Mouse (Mus musculus) limb, embryonic 15.5 days (tissue): ENCODE measurements at regions not wholly inside any gene's neighbourhood (a gene's known extent, or its start where the extent isn't known, plus 50 kb on each side); places are given as distances from the start of the nearest gene placed in this dataset.

ENCODE experiments used
- ATAC-seq: fragments of 200-750 bp; cut with Nextera tagmentation; 2 replicates; pipeline ENCODE4 v1.8.0; 2017; ENCODE audit warnings: low read depth, moderate TSS enrichment; ENCODE audit not compliant: insufficient number of reproducible peaks, low FRiP score, low TSS enrichment
- H3K27ac ChIP-seq: fragments of 300-500 bp; sonication (generic); 2 replicates; pipeline ENCODE4 v1.5.1; 2015; ENCODE audit warnings: moderate library complexity, mild to moderate bottlenecking, inconsistent platforms
- H3K27me3 ChIP-seq: fragments of 300-500 bp; sonication (generic); 2 replicates; pipeline ENCODE4 v1.6.1; 2015; ENCODE audit warnings: inconsistent platforms
- H3K36me3 ChIP-seq: fragments of 300-500 bp; sonication (generic); 2 replicates; pipeline ENCODE4 v1.6.1; 2015; ENCODE audit warnings: inconsistent platforms
- H3K4me1 ChIP-seq: fragments of 300-500 bp; sonication (generic); 2 replicates; pipeline ENCODE4 v1.6.1; 2015; ENCODE audit warnings: inconsistent platforms
- H3K4me2 ChIP-seq: fragments of 300-500 bp; sonication (generic); 2 replicates; pipeline ENCODE4 v1.6.1; 2015; ENCODE audit warnings: mild to moderate bottlenecking, inconsistent platforms
- H3K4me3 ChIP-seq: fragments of 300-500 bp; sonication (generic); 2 replicates; pipeline ENCODE4 v1.5.1; 2015; ENCODE audit warnings: mild to moderate bottlenecking, inconsistent platforms
- H3K9ac ChIP-seq: fragments of 300-500 bp; sonication (generic); 2 replicates; pipeline ENCODE4 v1.6.1; 2015; ENCODE audit warnings: inconsistent platforms
- H3K9me3 ChIP-seq: fragments of 300-500 bp; sonication (generic); 2 replicates; pipeline ENCODE4 v1.6.1; 2016; ENCODE audit warnings: inconsistent platforms
- WGBS: fragments of 180-500 bp; shearing (Covaris S2); methylation state at CpG from one replicate; pipeline ENCODE4 v1.1.7; 2015; 5-methylcytosine and 5-hydroxymethylcytosine counted together

DNA sequence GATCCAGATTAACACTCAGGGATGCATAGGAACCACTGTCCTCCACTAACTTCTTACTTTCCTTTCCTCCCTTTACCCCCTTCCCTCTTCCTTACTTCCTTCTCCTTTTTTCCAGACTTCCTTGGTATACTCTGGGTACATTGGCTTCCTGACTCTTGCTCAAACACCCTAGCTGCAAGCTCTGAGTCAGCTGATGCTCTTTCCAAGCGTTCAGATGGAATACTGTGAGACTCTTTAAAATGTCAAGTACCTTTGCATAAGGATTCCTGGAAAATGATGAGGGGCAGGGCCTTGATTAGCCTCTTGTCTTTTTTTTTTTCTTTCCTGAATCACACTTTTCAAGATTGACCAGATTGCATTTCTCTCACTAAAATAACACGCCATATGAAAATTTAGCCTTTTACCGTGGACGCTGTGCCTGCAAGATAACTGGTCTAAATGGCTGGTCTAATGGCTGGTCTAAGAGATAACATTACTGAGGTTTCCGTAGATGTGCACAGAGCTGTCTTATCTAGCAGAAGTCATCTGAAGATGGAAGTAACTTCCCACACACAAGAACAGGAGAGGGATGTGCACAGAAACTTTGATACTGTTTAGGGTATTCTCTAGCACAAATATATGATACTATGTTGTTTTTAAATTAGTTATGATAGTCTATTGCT is 404.9 kb downstream of the Rprm start:
- ATAC-seq: no peak
- no peak overlapping the region for H3K4me3 ChIP-seq
- H3K4me1 ChIP-seq: no peaks in the 10 kb centered on the region
- no peaks in the 10 kb centered on the region for H3K36me3 ChIP-seq
- no peak overlapping the region for H3K4me2 ChIP-seq
- H3K9ac ChIP-seq: no peak overlapping the region
- no peaks in the 10 kb centered on the region for H3K9me3 ChIP-seq
- H3K27me3 ChIP-seq: no peaks in the 10 kb centered on the region
- no peak overlapping the region for H3K27ac ChIP-seq
- WGBS: 88% methylated on average over 5 of the region's 5 CpGs

DNA sequence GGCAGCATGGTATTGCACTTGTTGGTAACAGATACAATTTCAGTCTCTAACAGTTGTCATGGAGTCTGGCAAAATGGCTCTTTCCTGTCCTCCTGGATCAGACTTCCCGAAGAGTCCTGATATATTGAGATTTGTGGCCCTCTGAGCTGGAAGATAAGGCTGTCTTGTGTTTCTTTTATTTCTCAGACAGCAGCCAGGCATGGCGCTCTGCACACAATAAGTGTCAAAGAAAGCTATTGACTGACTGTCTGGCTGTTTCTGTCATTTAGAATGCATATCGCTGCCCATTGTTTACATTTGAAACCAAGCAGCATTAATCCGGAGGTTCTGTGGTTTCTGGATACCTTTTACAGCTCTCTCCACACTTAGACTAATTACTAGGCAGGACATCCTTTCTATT is 402.8 kb downstream of the Rprm start:
- no peak overlapping the region for H3K9ac ChIP-seq
- WGBS: 64% methylated on average over 4 of the region's 4 CpGs

DNA sequence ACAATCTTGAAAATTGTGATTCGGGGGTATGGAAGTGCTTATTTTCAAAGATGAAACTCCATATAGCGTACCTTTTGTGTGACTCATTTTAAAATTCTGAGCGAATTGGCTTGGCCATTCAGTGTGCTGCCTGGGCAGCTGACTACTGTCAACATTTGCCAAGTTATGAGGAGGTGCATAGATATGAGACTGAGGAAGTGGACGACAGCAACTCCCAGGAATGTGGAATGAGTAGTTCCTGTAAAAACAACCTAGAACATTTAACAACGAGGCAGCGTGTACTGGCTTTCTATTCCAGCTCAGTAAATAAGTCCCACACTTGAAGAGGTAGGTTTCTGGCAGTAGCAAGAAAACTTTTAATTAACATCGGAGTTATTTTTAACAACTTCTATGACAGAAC is 398.1 kb downstream of the Rprm start:
- H3K4me3 ChIP-seq: no peak overlapping the region
- H3K4me2 ChIP-seq: no peak overlapping the region
- 70% methylated on average over 7 of the region's 7 CpGs for WGBS
- H3K9ac ChIP-seq: no peak overlapping the region
- no peaks in the 10 kb centered on the region for H3K9me3 ChIP-seq
- no peaks in the 10 kb centered on the region for H3K27me3 ChIP-seq
- no peak for ATAC-seq
- no peaks in the 10 kb centered on the region for H3K36me3 ChIP-seq
- H3K27ac ChIP-seq: no peak overlapping the region
- no peaks in the 10 kb centered on the region for H3K4me1 ChIP-seq

More for the DNA sequence above, 402.8 kb downstream of the Rprm start:
- no peaks in the 10 kb centered on the region for H3K36me3 ChIP-seq
- no peaks in the 10 kb centered on the region for H3K27me3 ChIP-seq
- H3K9me3 ChIP-seq: no peaks in the 10 kb centered on the region
- ATAC-seq: no peak
- no peak overlapping the region for H3K4me2 ChIP-seq
- no peak overlapping the region for H3K4me3 ChIP-seq
- no peaks in the 10 kb centered on the region for H3K4me1 ChIP-seq
- H3K27ac ChIP-seq: no peak overlapping the region

DNA sequence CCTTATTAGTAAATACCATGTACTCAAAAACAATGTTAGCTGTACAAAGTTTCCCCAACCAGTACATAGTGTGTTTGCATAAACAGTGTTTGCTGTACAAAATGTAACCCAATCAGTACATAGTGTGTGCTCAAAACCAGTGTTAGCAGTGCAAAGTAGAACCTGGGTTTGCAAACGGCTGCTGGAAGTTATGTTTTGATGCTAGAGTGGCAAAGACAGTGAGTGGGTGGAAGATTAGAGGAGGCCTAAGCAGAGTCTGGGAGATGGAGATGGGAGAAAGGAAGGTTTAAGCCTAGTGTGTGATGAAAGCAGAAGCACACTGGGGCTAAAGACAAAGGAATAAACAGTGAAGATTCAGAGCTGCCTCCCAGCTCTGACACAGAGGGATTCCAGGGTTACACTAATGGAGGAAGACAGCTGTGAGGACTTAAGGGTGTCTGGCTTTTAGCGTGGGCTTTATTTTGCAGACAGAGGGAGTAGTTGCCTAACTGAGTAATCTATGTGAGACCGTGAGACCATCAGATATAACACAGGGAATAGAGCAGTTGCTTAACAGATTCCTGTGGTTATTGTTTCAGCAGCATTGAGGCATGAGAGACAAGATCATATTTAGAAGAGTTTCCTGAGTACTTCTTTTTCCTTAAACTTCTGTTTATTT is 396.0 kb downstream of the Rprm start:
- H3K4me1 ChIP-seq: no peaks in the 10 kb centered on the region
- no peak overlapping the region for H3K9ac ChIP-seq
- 0 out of 2 replicates have a peak overlapping the region, but pooled peaks have one; percentile 4 for H3K27ac ChIP-seq
- H3K27me3 ChIP-seq: no peaks in the 10 kb centered on the region
- H3K9me3 ChIP-seq: no peaks in the 10 kb centered on the region
- WGBS: 29% methylated on average over 3 of the region's 3 CpGs
- H3K4me2 ChIP-seq: no peak overlapping the region
- H3K4me3 ChIP-seq: no peak overlapping the region
- no peak for ATAC-seq
- no peaks in the 10 kb centered on the region for H3K36me3 ChIP-seq

DNA sequence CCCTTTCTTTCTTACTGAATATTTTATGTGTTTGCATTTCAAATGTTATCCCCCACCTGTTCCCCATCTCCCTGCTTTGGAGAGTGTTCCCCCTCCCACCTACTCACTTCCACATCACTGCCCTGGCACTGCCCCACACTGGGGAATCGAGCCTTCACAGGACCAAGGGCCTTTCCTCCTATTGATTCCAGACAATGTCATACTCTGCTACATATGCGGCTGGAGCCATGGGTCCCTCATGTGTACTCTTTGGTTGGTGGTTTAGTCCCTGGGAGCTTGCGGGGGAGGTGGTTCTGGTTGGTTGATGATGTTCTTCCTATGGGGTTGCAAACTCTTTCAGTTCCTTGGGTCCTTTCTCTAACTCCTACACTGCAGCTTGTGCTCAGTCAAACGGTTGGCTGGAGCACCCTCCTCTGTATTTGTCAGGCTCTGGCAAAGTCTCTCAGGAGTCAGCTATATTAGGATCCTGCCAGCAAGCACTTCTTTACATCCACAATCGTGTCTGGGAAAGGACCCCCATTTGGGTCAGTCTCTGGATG is 393.7 kb downstream of the Rprm start:
- H3K9ac ChIP-seq: no peak overlapping the region
- no peak overlapping the region for H3K27ac ChIP-seq
- no peaks in the 10 kb centered on the region for H3K4me1 ChIP-seq
- H3K27me3 ChIP-seq: no peaks in the 10 kb centered on the region
- no peak for ATAC-seq
- 77% methylated on average over 5 of the region's 5 CpGs for WGBS
- H3K9me3 ChIP-seq: no peaks in the 10 kb centered on the region
- H3K4me2 ChIP-seq: no peak overlapping the region
- no peaks in the 10 kb centered on the region for H3K36me3 ChIP-seq
- H3K4me3 ChIP-seq: no peak overlapping the region

DNA sequence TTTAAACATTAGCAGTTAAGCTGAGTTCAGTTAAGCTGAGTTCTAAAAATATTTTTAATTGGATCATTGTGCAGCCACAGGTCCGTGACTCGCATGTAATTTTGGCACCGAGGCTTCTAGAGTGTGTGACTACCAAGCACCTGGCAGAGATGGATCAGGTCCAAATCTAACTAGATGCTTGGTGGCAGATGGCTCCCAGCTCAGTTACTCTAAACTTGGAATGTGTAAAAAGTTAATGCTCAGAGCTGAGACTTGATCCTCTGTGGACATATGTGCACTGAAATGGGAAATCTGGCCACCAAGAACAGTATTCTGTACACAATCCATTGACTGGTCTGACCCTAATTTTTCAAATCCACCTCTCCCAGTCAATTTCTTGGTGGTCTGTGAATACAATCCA is 374.1 kb downstream of the Rprm start:
- Histone ChIP-seq H3K36me3 (no peaks in the 10 kb centered on the region), H3K27ac (no peak overlapping the region), H3K9ac (no peak overlapping the region), H3K4me2 (no peak overlapping the region), H3K4me3 (no peak overlapping the region), H3K9me3 (no peaks in the 10 kb centered on the region), H3K27me3 (no peaks in the 10 kb centered on the region), H3K4me1 (no peaks in the 10 kb centered on the region)
- WGBS: 37% methylated on average over 3 of the region's 3 CpGs
- no peak for ATAC-seq

DNA sequence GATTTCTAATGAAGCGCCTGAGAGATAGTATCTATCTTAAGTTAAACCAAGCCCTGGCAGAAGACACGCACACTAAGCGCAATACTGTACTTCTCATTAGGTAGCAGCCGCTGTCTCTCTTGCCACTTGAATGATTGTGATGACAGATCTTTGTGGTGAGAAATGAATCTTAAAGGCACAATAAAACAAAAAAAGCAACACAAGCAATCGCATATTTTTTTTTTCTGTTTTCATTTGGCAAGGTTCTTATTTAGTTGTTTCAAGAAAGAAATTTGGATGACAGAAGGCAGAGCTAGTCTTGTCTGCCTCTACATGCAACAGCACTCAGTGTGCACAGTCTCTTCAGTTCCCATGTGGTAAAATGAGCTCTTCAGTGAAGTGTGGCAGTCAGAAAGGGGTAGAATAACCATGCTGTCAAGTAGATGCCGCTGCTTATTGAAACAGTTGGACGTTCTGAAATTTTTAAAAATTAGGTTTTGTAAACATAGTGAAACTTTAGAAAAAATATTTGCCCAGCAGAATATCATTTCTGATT is 372.2 kb downstream of the Rprm start:
- Histone ChIP-seq H3K4me2 (no peak overlapping the region), H3K9ac (no peak overlapping the region), H3K27me3 (no peaks in the 10 kb centered on the region), H3K9me3 (no peaks in the 10 kb centered on the region), H3K4me1 (no peaks in the 10 kb centered on the region), H3K27ac (no peak overlapping the region), H3K36me3 (no peaks in the 10 kb centered on the region), H3K4me3 (no peak overlapping the region)
- ATAC-seq: no peak
- 83% methylated on average over 7 of the region's 7 CpGs for WGBS

DNA sequence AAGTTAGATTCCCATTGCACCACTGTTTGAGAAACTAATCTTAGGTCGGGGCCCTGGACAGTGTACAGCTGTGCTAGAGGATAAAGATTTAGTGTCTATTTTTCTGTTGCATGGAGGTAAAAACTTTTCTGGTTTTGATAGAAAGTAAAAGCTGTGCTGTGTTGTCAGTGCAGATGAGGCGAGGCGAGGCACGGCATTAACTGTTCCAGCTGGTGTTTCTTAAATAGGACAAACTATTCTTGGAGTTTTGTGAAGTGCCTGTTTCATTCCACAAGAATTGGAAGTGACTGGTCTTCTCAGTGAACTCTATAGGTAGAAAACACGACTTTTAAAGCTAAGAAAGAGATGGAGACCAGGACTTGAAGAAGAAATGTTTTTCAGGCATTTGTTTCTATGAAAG is 370.3 kb downstream of the Rprm start:
- H3K36me3 ChIP-seq: no peaks in the 10 kb centered on the region
- no peak overlapping the region for H3K27ac ChIP-seq
- WGBS: 59% methylated on average over 5 of the region's 5 CpGs
- H3K9me3 ChIP-seq: no peaks in the 10 kb centered on the region
- no peaks in the 10 kb centered on the region for H3K27me3 ChIP-seq
- no peak for ATAC-seq
- no peak overlapping the region for H3K9ac ChIP-seq
- no peak overlapping the region for H3K4me2 ChIP-seq
- H3K4me3 ChIP-seq: no peak overlapping the region
- no peaks in the 10 kb centered on the region for H3K4me1 ChIP-seq

DNA sequence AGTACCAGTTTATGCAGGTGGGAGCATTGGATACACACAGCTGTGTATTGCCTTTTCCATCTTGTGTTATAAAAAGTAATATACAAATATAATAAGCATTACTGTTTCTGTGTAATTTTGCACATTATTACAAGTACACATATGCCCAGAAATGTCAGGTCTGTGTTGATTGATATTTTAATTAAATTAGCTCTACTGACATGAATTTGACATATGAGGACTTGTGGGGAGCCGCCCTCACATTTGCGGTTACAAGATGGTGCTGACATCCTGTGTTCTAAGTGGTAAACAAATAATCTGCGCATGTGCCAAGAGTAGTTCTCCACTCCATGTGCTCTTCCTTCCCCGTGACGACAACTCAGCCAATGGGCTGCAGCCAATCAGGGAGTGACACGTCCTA is 362.1 kb downstream of the Rprm start:
- no peak overlapping the region for H3K9ac ChIP-seq
- 89% methylated on average over 6 of the region's 6 CpGs for WGBS
- H3K36me3 ChIP-seq: no peaks in the 10 kb centered on the region
- no peaks in the 10 kb centered on the region for H3K27me3 ChIP-seq
- no peaks in the 10 kb centered on the region for H3K9me3 ChIP-seq
- H3K27ac ChIP-seq: no peak overlapping the region
- no peak overlapping the region for H3K4me2 ChIP-seq
- no peak for ATAC-seq
- H3K4me3 ChIP-seq: no peak overlapping the region
- no peaks in the 10 kb centered on the region for H3K4me1 ChIP-seq

DNA sequence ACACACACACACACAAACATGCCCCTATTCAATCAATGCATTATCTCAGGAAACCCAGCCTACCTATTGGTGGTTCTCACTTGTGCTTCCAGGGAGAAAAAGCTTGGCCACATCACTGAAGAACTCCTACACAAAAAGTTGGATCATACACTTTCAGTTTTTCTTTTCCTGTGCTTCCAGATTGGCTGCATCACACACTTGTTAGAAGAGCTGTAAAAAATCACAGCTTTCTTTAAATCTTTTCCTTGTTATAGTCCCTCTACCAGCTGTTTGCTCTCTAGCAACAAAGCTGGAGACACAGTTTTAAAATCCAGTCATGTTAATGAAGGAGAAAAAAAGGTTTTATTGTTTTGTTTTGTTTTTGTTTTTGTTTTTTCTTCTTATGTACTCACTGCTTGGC is 356.7 kb downstream of the Rprm start:
- Histone ChIP-seq H3K27ac (no peak overlapping the region), H3K9me3 (no peaks in the 10 kb centered on the region), H3K27me3 (no peaks in the 10 kb centered on the region), H3K4me2 (no peak overlapping the region), H3K9ac (no peak overlapping the region), H3K4me1 (no peaks in the 10 kb centered on the region), H3K4me3 (no peak overlapping the region), H3K36me3 (no peaks in the 10 kb centered on the region)
- ATAC-seq: no peak

DNA sequence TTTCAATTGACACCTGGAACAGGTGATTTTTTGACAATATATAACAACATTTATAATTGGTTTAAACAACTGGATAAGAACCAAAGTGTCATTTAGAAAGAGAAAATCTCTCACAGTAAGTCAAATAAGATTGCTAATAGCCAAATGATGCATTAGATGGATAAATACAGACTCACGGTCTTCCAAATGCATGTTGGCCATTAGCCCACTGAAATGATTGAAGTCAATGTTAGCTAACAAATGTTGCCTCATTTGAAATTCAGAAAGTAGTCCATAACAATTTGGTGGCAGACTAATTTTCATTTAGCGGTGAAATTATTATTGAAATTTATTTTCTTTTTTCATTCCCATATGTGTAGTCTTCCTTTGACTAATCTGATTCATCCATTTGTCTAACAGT is 354.9 kb downstream of the Rprm start:
- Histone ChIP-seq H3K9me3 (no peaks in the 10 kb centered on the region), H3K27me3 (no peaks in the 10 kb centered on the region), H3K9ac (no peak overlapping the region), H3K4me2 (no peak overlapping the region), H3K36me3 (no peaks in the 10 kb centered on the region), H3K27ac (no peak overlapping the region), H3K4me3 (no peak overlapping the region), H3K4me1 (no peaks in the 10 kb centered on the region)
- WGBS: 93% methylated on average over 2 of the region's 2 CpGs
- no peak for ATAC-seq

DNA sequence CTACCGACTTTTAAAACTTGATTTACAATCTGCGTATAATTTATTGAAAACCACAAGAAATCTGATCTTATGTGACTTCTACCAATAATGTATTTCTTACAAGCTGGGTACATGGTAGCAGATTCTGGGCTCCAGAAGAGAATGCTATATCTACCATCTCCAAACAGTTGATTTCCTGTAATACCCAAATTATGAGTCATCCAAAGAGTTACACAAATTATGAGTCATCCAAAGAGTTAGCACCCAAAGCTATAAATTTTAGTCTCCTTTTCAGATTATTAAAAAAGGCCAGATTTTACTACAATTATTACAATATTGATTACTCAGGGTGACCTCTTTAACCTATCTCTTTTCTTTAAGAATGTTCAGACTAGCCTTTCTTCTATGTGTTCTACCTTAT is 321.9 kb downstream of the Rprm start:
- Histone ChIP-seq H3K4me1 (no peaks in the 10 kb centered on the region), H3K4me2 (no peak overlapping the region), H3K4me3 (no peak overlapping the region), H3K36me3 (no peaks in the 10 kb centered on the region), H3K27ac (no peak overlapping the region), H3K9ac (no peak overlapping the region), H3K9me3 (no peaks in the 10 kb centered on the region), H3K27me3 (no peaks in the 10 kb centered on the region)
- no peak for ATAC-seq
- WGBS: 75% methylated on average over 2 of the region's 2 CpGs
